Mouse (Mus musculus) forebrain, embryonic 11.5 days (tissue): ENCODE measurements at regions not wholly inside any gene's neighbourhood (a gene's known extent, or its start where the extent isn't known, plus 50 kb on each side); places are given as distances from the start of the nearest gene placed in this dataset.

Experiments
- ATAC-seq: fragments of 200-750 bp; cut with Nextera tagmentation; replicated peaks from 2 replicates; pipeline ENCODE4 v1.8.0; 2017; ENCODE audit warnings: moderate TSS enrichment; ENCODE audit not compliant: low FRiP score
- DNase-seq: peaks from one replicate; pipeline ENCODE4 v3.0.0-alpha.2; 2017; ENCODE audit warnings: low spot score
- H3K27ac ChIP-seq: fragments of 300-500 bp; sonication (generic); 2 replicates; pipeline ENCODE4 v1.5.1; 2014; ENCODE audit warnings: low read depth, low read length
- H3K27me3 ChIP-seq: fragments of 300-500 bp; sonication (generic); 2 replicates; pipeline ENCODE4 v1.6.1; 2014; ENCODE audit warnings: mild to moderate bottlenecking, low read length, mixed read lengths; ENCODE audit not compliant: control insufficient read depth, insufficient read depth
- H3K36me3 ChIP-seq: fragments of 300-500 bp; sonication (generic); 2 replicates; pipeline ENCODE4 v1.6.1; 2014; ENCODE audit warnings: mild to moderate bottlenecking, low read length, moderate library complexity, mixed read lengths; ENCODE audit not compliant: control insufficient read depth, insufficient read depth
- H3K4me1 ChIP-seq: fragments of 300-500 bp; sonication (generic); replicated peaks from 2 replicates; pipeline ENCODE4 v1.6.1; 2014; ENCODE audit warnings: low read length, mixed read lengths; ENCODE audit not compliant: control insufficient read depth, insufficient read depth
- H3K4me2 ChIP-seq: fragments of 300-500 bp; sonication (generic); 2 replicates; pipeline ENCODE4 v1.6.1; 2014; ENCODE audit warnings: low read depth, mild to moderate bottlenecking, low read length, moderate library complexity, mixed read lengths; ENCODE audit not compliant: severe bottlenecking
- H3K4me3 ChIP-seq: fragments of 300-500 bp; sonication (generic); 2 replicates; pipeline ENCODE4 v1.5.1; 2014; ENCODE audit warnings: low read depth, low read length
- H3K9ac ChIP-seq: fragments of 300-500 bp; sonication (generic); 2 replicates; pipeline ENCODE4 v1.6.1; 2014; ENCODE audit warnings: low read length
- H3K9me3 ChIP-seq: fragments of 300-500 bp; sonication (generic); 2 replicates; pipeline ENCODE4 v1.6.1; 2016; ENCODE audit warnings: low read length, mixed read lengths; ENCODE audit not compliant: control insufficient read depth
- WGBS: fragments of 180-500 bp; shearing (Covaris S2); extraction: QIAGEN DNeasy Blood & Tissue Kit; methylation state at CpG from one replicate; pipeline ENCODE4 v1.1.7; 2014; 5-methylcytosine and 5-hydroxymethylcytosine counted together

DNA sequence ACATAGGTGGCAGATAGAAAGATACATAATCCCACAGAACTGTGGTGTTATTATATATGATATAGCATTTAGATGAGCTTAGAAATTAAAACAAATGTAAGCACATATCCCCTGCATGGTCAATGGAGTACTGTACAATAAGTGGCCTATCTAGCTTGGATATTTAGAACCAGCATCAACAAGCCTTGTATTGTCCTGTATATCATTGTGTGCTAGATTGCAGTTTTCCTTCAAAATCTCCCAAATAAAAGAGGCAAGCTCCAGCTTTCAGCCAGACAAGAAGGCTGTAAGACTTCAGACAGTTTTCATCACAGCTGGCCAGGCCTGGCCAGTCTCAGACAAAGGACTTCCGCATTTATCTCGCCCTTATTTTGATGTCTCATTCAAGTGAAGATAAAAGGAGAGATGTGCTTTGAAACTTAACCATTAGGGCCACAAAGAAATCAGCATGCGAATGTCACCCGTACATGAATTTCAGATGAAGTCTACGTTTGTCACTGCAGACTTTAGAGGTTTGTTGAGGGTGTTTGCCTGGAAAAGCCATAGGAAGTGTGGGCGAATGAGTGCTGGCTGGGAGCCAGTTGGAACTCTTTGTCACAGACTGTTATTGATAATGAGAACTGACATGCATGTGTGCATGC is 700.5 kb downstream of the Kcnj2 start:
- ATAC-seq (peak; percentile 83), DNase-seq (no peak)
- H3K4me1 ChIP-seq = no peaks in the 10 kb centered on the region
- H3K27ac ChIP-seq = peak overlapping the region; percentile 51; the same call in 1 of the 2 replicates
- H3K9me3 ChIP-seq = no peaks in the 10 kb centered on the region
- 27% methylated on average over 6 of the region's 6 CpGs for WGBS
- H3K36me3 ChIP-seq = no peaks in the 10 kb centered on the region
- no peak overlapping the region for H3K4me2 ChIP-seq
- no peaks in the 10 kb centered on the region for H3K27me3 ChIP-seq
- H3K9ac ChIP-seq = no peak overlapping the region
- H3K4me3 ChIP-seq = no peak overlapping the region

- Histone ChIP-seq H3K4me3 (no peak overlapping the region), H3K4me1 (no peaks in the 10 kb centered on the region), H3K27ac (no peak overlapping the region), H3K9me3 (no peaks in the 10 kb centered on the region), H3K4me2 (no peak overlapping the region), H3K27me3 (no peaks in the 10 kb centered on the region), H3K9ac (no peak overlapping the region), H3K36me3 (no peaks in the 10 kb centered on the region)
- DNase-seq = no peak
- 86% methylated on average over 1 of the region's 1 CpGs for WGBS
- no peak for ATAC-seq
These were observed 701.0 kb downstream of the Kcnj2 start for GRCm38 (mm10) chr11:111767012-111767392.

DNA sequence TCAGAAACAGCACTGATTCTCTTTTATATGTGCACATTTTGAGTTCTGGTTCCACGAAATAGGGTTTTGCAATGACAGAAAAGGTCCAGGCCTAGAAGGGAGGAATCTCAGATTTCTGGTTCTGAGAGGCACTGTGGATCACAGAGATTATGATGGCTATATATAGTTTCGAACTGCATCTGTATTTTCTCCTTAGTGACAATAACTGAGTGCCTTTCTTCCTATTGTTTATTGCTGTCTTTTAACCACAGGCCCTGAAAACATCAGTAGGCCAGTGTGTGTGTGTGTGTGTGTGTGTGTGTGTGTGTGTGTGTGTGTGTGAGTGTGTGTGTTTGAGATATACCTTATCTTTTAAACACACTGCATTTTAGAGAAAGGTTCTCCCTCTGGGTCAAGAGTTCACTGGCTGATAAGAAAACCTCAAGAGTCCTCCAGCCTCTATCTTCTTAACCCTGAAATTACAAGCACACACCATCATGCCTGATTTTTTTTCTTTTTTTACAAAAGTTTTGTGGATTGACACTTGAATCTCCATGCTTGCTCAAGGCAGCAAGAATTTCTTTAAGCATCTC is 708.2 kb downstream of the Kcnj2 start:
- H3K9me3 ChIP-seq = no peaks in the 10 kb centered on the region
- H3K36me3 ChIP-seq = no peaks in the 10 kb centered on the region
- 95% methylated on average over 2 of the region's 2 CpGs for WGBS
- no peak overlapping the region for H3K4me3 ChIP-seq
- no peaks in the 10 kb centered on the region for H3K27me3 ChIP-seq
- no peak for DNase-seq
- no peak overlapping the region for H3K4me2 ChIP-seq
- no peak for ATAC-seq
- no peak overlapping the region for H3K9ac ChIP-seq
- H3K4me1 ChIP-seq = no peaks in the 10 kb centered on the region
- H3K27ac ChIP-seq = no peak overlapping the region

DNA sequence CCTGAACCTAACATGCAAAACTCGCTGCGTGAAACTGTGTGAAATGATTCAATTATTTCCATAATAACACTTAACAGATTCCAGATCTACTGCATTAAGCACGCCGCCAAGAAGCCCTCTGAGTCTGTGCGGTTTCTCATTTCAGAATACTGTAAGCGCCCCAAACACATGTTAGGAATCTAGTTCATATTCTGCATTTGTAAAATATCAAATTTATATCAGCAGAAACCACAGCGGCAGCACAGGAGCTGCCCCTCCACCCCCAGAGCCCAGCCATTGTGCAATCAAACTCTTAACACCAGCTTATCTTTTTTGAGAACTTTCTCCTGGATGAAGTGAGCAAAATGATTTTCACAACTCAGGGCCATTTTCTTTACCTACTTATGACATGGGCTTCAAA is 715.4 kb downstream of the Kcnj2 start:
- Histone ChIP-seq H3K4me1 (no peaks in the 10 kb centered on the region), H3K27me3 (no peaks in the 10 kb centered on the region), H3K9me3 (no peaks in the 10 kb centered on the region), H3K36me3 (no peaks in the 10 kb centered on the region), H3K4me3 (no peak overlapping the region), H3K27ac (no peak overlapping the region), H3K4me2 (no peak overlapping the region), H3K9ac (no peak overlapping the region)
- DNase-seq (no peak), ATAC-seq (no peak)
- WGBS = 71% methylated on average over 7 of the region's 7 CpGs

DNA sequence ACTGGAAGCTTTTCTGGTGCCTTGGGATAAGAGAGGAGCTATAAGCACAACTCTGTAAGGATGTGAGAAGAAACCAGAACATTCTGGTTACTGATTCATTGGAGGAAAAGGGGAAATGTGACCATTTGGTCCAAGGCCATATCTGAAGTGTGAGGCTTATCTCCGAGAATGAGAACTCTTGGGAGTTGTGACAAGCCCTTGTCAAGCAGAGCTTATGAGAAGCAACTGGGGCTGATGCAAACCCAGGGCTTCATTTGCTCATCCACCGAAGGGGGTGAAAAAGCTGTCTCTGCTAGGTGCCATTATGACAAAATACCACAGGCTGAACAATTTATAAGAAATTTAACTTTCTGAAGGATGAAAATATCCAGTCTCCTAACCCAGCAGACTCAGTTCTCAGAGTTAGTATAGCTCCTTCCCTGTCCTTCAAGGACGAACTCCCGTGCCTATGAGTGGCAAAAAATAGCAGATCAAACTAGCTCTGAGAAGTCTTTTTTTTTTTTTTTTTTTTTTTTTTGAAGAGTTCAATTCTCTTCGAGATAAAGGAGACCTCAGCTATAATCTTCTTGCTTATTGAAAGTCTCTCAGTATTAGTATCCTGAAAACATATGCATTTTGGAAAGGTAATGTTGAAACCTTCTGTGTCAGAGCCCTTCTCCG is 725.4 kb downstream of the Kcnj2 start:
- DNase-seq (no peak), ATAC-seq (no peak)
- Histone ChIP-seq H3K9me3 (no peaks in the 10 kb centered on the region), H3K4me2 (no peak overlapping the region), H3K27me3 (no peaks in the 10 kb centered on the region), H3K27ac (no peak overlapping the region), H3K4me3 (no peak overlapping the region), H3K36me3 (no peaks in the 10 kb centered on the region), H3K4me1 (no peaks in the 10 kb centered on the region), H3K9ac (no peak overlapping the region)
- 87% methylated on average over 6 of the region's 6 CpGs for WGBS

DNA sequence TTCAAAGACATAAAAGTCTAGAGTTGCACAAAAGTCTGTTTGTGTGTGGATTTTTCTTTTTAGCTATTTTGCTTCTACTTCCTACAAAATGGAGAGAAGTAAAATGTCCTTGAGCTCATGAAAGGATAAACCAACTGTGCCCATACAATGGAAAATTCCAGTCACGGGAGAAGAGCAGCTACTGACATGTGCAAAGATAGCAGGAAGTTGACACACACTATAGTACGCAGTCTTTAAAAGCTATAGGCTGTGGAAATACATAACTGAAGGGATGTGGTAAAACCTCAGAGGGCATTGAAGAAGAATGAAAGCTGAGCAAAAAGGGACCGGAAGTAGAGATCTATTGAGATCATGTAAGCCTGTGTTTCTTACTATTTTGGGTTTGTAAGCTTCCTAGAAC is 735.1 kb downstream of the Kcnj2 start:
- H3K36me3 ChIP-seq = no peaks in the 10 kb centered on the region
- no peak overlapping the region for H3K27ac ChIP-seq
- H3K4me2 ChIP-seq = no peak overlapping the region
- no peak for ATAC-seq
- H3K27me3 ChIP-seq = no peaks in the 10 kb centered on the region
- 83% methylated on average over 3 of the region's 3 CpGs for WGBS
- no peaks in the 10 kb centered on the region for H3K4me1 ChIP-seq
- no peaks in the 10 kb centered on the region for H3K9me3 ChIP-seq
- no peak for DNase-seq
- no peak overlapping the region for H3K9ac ChIP-seq
- H3K4me3 ChIP-seq = no peak overlapping the region

DNA sequence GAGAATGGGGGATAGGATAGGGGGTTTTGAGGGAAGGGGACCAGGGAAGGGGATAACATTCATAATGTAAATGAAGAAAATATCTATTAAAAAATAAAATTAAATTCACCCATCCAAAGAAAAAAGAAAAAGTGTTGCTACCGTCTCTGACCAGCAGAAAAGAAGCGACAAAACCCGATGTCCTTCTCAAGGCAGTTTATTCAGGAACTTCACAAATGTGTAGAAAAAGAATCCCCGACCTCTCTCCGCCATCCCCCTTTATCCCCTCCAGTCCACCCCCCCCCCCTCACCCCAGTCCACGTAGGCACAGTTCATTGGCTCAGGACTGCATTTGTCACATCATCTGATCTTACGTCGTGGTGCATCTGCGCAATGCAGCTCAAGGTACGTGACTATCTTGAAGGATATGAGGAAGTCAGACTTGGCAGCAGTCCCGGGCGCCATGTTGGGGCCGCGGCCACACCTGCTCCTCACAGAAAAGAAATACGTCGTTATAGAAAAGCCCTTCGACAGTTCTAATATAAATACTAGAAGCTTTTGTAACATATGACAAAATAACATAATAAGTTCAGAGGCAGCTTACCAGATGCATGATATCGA is 750.3 kb downstream of the Kcnj2 start:
- ATAC-seq (no peak), DNase-seq (no peak)
- no peak overlapping the region for H3K4me2 ChIP-seq
- no peaks in the 10 kb centered on the region for H3K36me3 ChIP-seq
- peaks cover 7% of the 10 kb centered on the region; the same call in 1 of the 2 replicates for H3K4me1 ChIP-seq
- WGBS = 94% methylated on average over 18 of the region's 18 CpGs
- H3K27me3 ChIP-seq = no peaks in the 10 kb centered on the region
- no peaks in the 10 kb centered on the region for H3K9me3 ChIP-seq
- H3K27ac ChIP-seq = no peak overlapping the region
- no peak overlapping the region for H3K9ac ChIP-seq
- H3K4me3 ChIP-seq = no peak overlapping the region

DNA sequence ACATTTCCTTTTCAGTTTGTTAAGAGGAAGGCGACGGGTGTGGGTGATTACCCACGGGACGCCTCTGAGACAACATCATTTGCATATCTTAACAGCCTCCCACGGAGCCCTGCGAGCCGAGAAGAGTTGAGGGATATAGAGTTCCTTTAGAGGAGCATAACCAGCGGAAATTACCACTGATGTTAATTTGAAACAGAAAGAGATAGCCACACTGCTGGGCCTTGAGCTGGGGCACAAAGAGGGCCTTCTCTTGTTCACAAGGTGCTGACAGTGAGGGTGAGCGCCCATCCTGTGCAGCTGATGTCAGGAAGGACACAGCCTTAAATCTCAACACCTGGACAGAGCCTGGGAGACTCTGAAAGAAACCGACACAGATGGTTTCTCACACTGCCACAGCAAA is 752.2 kb downstream of the Kcnj2 start:
- Histone ChIP-seq H3K27me3 (no peaks in the 10 kb centered on the region), H3K9ac (no peak overlapping the region), H3K4me2 (peak overlapping the region; percentile 27; the same call in 1 of the 2 replicates), H3K36me3 (no peaks in the 10 kb centered on the region), H3K27ac (peak overlapping the region; percentile 39; the same call in 1 of the 2 replicates), H3K9me3 (no peaks in the 10 kb centered on the region), H3K4me1 (peaks cover 7% of the 10 kb centered on the region; the same call in 1 of the 2 replicates), H3K4me3 (no peak overlapping the region)
- peak; percentile 56 for DNase-seq
- WGBS = 1% methylated on average over 10 of the region's 10 CpGs
- peak; percentile 58 for ATAC-seq
